Mouse (Mus musculus): ENCODE data around the gene Nufip2. TPM values are rescaled to one million over a fixed set of nuclear protein-coding genes. Genes with fewer than 3 reads are reported as not detected.

Nufip2 gene
- polyA plus RNA-seq, 1 experiment: 21.5 TPM

DNA sequence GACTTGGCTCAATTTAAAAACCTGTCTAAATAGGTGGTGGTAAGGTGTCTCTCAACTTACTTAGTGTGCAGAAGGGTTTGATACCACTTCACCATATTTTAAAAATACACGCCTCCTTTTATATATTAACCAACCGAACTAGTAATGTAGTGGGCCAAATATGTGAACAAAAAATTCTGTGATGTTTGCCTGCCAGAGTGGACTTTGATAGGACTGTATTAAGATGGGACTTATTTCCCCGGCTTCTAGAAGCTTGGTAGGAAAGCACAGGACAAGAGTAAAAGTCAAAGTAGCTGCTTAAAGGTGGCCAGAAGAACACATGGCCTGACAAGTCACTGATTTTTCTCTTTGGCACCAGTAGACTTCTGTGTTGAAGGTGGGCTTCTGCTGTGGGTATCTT is 27.8 kb downstream of the Nufip2 start:
- Histone ChIP-seq H3K4me1 (ENCODE audit: control insufficient read depth, insufficient read depth, low read length) (0 out of 2 replicates have a peak, but pooled peaks cover 2% of the 10 kb centered on the region), H3K4me3 (replicated peaks; ENCODE audit: insufficient read depth, low read depth, low read length) (no peak overlapping the region), H3K27ac (ENCODE audit: insufficient read depth, low read length) (no peak overlapping the region), H3K27me3 (ENCODE audit: control insufficient read depth, insufficient read depth, low read length) (no peaks in the 10 kb centered on the region)
- no peak for TF ChIP-seq POLR2A (IDR thresholded peaks at IDR 0.05; ENCODE audit: borderline replicate concordance, insufficient read depth, low read length)
- TF ChIP-seq CTCF (IDR thresholded peaks at IDR 0.05; ENCODE audit: borderline replicate concordance, insufficient read depth, low read depth, low read length): no peak
- no peak for DNase-seq
- WGBS: 98% methylated on average over 3 of the region's 3 CpGs

- DNase-seq: no peak
- H3K27me3 ChIP-seq (ENCODE audit: control insufficient read depth, insufficient read depth, low read length): no peaks in the 10 kb centered on the region
- H3K4me3 ChIP-seq (replicated peaks; ENCODE audit: insufficient read depth, low read depth, low read length): no peak overlapping the region
- WGBS: 98% methylated on average over 2 of the region's 2 CpGs
- no peak for TF ChIP-seq CTCF (IDR thresholded peaks at IDR 0.05; ENCODE audit: borderline replicate concordance, insufficient read depth, low read depth, low read length)
- H3K4me1 ChIP-seq (ENCODE audit: control insufficient read depth, insufficient read depth, low read length): no peaks in the 10 kb centered on the region
- no peak overlapping the region for H3K27ac ChIP-seq (ENCODE audit: insufficient read depth, low read length)
Measured at GRCm38 (mm10) chr11:77719055-77719454, 33.1 kb downstream of the Nufip2 start.

GRCm38 (mm10) chr11:77721389-77721788 is 35.4 kb downstream of the Nufip2 start:
- Histone ChIP-seq H3K27ac (ENCODE audit: insufficient read depth, low read length) (no peak overlapping the region), H3K4me3 (replicated peaks; ENCODE audit: insufficient read depth, low read depth, low read length) (no peak overlapping the region), H3K4me1 (ENCODE audit: control insufficient read depth, insufficient read depth, low read length) (no peaks in the 10 kb centered on the region), H3K27me3 (ENCODE audit: control insufficient read depth, insufficient read depth, low read length) (no peaks in the 10 kb centered on the region)
- WGBS: 93% methylated on average over 4 of the region's 4 CpGs
- no peak for DNase-seq
- TF ChIP-seq POLR2A (IDR thresholded peaks at IDR 0.05; ENCODE audit: borderline replicate concordance, insufficient read depth, low read length): no peak
- no peak for TF ChIP-seq CTCF (IDR thresholded peaks at IDR 0.05; ENCODE audit: borderline replicate concordance, insufficient read depth, low read depth, low read length)

GRCm38 (mm10) chr11:77724766-77725165 is 38.8 kb downstream of the Nufip2 start:
- Histone ChIP-seq H3K4me3 (replicated peaks; ENCODE audit: insufficient read depth, low read depth, low read length) (no peak overlapping the region), H3K27ac (ENCODE audit: insufficient read depth, low read length) (no peak overlapping the region), H3K4me1 (ENCODE audit: control insufficient read depth, insufficient read depth, low read length) (no peaks in the 10 kb centered on the region), H3K27me3 (ENCODE audit: control insufficient read depth, insufficient read depth, low read length) (no peaks in the 10 kb centered on the region)
- WGBS: 59% methylated on average over 7 of the region's 7 CpGs
- TF ChIP-seq CTCF (IDR thresholded peaks at IDR 0.05; ENCODE audit: borderline replicate concordance, insufficient read depth, low read depth, low read length): no peak
- TF ChIP-seq POLR2A (IDR thresholded peaks at IDR 0.05; ENCODE audit: borderline replicate concordance, insufficient read depth, low read length): no peak
- DNase-seq: no peak

DNA sequence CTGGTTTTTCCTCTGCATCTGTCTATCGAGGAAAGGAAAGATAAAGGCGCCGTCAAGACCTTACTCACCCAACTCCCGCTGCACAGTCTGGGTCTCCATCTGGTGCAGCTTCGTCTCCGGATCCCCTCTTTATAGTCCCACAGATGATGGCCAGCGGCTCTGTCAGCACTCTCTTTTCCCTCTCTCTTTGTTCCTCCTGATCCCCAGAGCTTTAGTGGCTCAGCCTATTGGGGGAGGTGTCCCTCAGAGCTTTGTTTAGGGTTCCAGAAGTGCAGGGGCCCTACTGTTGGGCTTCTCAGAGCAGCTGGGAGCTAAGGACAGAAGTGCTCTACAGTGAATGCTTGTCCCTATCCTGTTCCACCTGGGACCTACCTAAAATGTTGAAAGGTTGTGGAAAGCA is 39.2 kb downstream of the Nufip2 start, which contains the start of gene Cryba1:
Cryba1 (minus strand) TSS at position 101 of the 400 bp plus-strand sequence.
- H3K4me3 ChIP-seq (replicated peaks; ENCODE audit: insufficient read depth, low read depth, low read length): no peak within 1 kb of the TSS
- no peaks in the 10 kb centered on the region for H3K4me1 ChIP-seq (ENCODE audit: control insufficient read depth, insufficient read depth, low read length)
- H3K27ac ChIP-seq (ENCODE audit: insufficient read depth, low read length): no peak within 1 kb of the TSS
- TF ChIP-seq CTCF (IDR thresholded peaks at IDR 0.05; ENCODE audit: borderline replicate concordance, insufficient read depth, low read depth, low read length): no peak
- no peak for TF ChIP-seq POLR2A (IDR thresholded peaks at IDR 0.05; ENCODE audit: borderline replicate concordance, insufficient read depth, low read length)
- WGBS: 49% methylated on average over 7 of the region's 7 CpGs
- H3K27me3 ChIP-seq (ENCODE audit: control insufficient read depth, insufficient read depth, low read length): no peaks in the 10 kb centered on the region
- DNase-seq: no peak

GRCm38 (mm10) chr11:77728587-77728986 is 42.6 kb downstream of the Nufip2 start:
- H3K27me3 ChIP-seq (ENCODE audit: control insufficient read depth, insufficient read depth, low read length): no peaks in the 10 kb centered on the region
- peak; percentile 14 to 19 for DNase-seq
- H3K27ac ChIP-seq (ENCODE audit: insufficient read depth, low read length): no peak overlapping the region
- 25% methylated on average over 2 of the region's 2 CpGs for WGBS
- H3K4me3 ChIP-seq (replicated peaks; ENCODE audit: insufficient read depth, low read depth, low read length): no peak overlapping the region
- TF ChIP-seq POLR2A (IDR thresholded peaks at IDR 0.05; ENCODE audit: borderline replicate concordance, insufficient read depth, low read length) (no peak), CTCF (IDR thresholded peaks at IDR 0.05; ENCODE audit: borderline replicate concordance, insufficient read depth, low read depth, low read length) (no peak)
- H3K4me1 ChIP-seq (ENCODE audit: control insufficient read depth, insufficient read depth, low read length): no peaks in the 10 kb centered on the region

GRCm38 (mm10) chr11:77737289-77737688 is 51.3 kb downstream of the Nufip2 start:
- no peak overlapping the region for H3K27ac ChIP-seq (ENCODE audit: insufficient read depth, low read length)
- peak; percentile 82 to 89 for DNase-seq
- no peak overlapping the region for H3K4me3 ChIP-seq (replicated peaks; ENCODE audit: insufficient read depth, low read depth, low read length)
- no peak for TF ChIP-seq POLR2A (IDR thresholded peaks at IDR 0.05; ENCODE audit: borderline replicate concordance, insufficient read depth, low read length)
- TF ChIP-seq CTCF (IDR thresholded peaks at IDR 0.05; ENCODE audit: borderline replicate concordance, insufficient read depth, low read depth, low read length): peak; percentile 88
- no peaks in the 10 kb centered on the region for H3K4me1 ChIP-seq (ENCODE audit: control insufficient read depth, insufficient read depth, low read length)
- no peaks in the 10 kb centered on the region; the same call in 1 of the 2 replicates for H3K27me3 ChIP-seq (ENCODE audit: control insufficient read depth, insufficient read depth, low read length)
- 2% methylated on average over 6 of the region's 6 CpGs for WGBS

DNA sequence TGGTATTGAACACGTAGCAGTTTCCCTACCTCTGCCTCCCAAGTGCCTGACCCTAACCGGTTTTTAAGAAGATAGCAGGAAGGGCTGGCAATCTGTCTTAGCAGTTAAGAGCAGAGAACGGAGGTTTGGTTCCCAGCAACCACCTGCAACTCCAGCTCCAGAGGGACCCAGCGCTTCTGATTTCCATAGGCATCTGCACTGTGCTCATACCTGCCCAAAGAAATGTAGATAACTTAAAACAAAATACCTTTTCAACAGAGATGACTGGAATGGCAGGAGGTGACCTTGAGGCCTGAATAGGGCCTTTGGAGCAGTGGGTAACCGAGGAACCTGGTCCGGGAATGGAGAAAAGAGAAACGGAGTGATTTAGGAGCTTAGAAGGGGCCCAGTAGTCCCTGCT is 52.6 kb downstream of the Nufip2 start:
- no peaks in the 10 kb centered on the region for H3K4me1 ChIP-seq (ENCODE audit: control insufficient read depth, insufficient read depth, low read length)
- no peak overlapping the region for H3K4me3 ChIP-seq (replicated peaks; ENCODE audit: insufficient read depth, low read depth, low read length)
- WGBS: 73% methylated on average over 7 of the region's 7 CpGs
- H3K27me3 ChIP-seq (ENCODE audit: control insufficient read depth, insufficient read depth, low read length): no peaks in the 10 kb centered on the region; the same call in 1 of the 2 replicates
- H3K27ac ChIP-seq (ENCODE audit: insufficient read depth, low read length): no peak overlapping the region
- DNase-seq: no peak
- TF ChIP-seq CTCF (IDR thresholded peaks at IDR 0.05; ENCODE audit: borderline replicate concordance, insufficient read depth, low read depth, low read length): no peak
- no peak for TF ChIP-seq POLR2A (IDR thresholded peaks at IDR 0.05; ENCODE audit: borderline replicate concordance, insufficient read depth, low read length)
